Mouse (Mus musculus) liver, embryonic 11.5 days (tissue): ENCODE measurements around the gene Serpina6. TPM values are rescaled to one million over a fixed set of nuclear protein-coding genes. Genes with fewer than 3 reads are reported as not detected.

Source experiments
- ATAC-seq: fragments of 200-750 bp; cut with Nextera tagmentation; replicated peaks from 2 replicates; pipeline ENCODE4 v1.8.0; 2017; ENCODE audit warnings: moderate number of reproducible peaks, mild to moderate bottlenecking, moderate TSS enrichment, moderate library complexity; ENCODE audit not compliant: low FRiP score
- DNase-seq: peaks from one replicate; pipeline ENCODE4 v3.0.0-alpha.2; 2017; ENCODE audit warnings: low spot score
- H3K27ac ChIP-seq: fragments of 300-500 bp; sonication (generic); 2 replicates; pipeline ENCODE4 v1.5.1; 2014; ENCODE audit warnings: mild to moderate bottlenecking, low read depth, low read length, control low read depth
- H3K27me3 ChIP-seq: fragments of 300-500 bp; sonication (generic); replicated peaks from 2 replicates; pipeline ENCODE4 v1.6.1; 2014; ENCODE audit warnings: low read length, mixed read lengths; ENCODE audit not compliant: control insufficient read depth, insufficient read depth
- H3K36me3 ChIP-seq: fragments of 300-500 bp; sonication (generic); 2 replicates; pipeline ENCODE4 v1.6.1; 2014; ENCODE audit warnings: mild to moderate bottlenecking, low read length, moderate library complexity, mixed read lengths; ENCODE audit not compliant: control insufficient read depth, insufficient read depth
- H3K4me1 ChIP-seq: fragments of 300-500 bp; sonication (generic); replicated peaks from 2 replicates; pipeline ENCODE4 v1.6.1; 2014; ENCODE audit warnings: low read length, mixed read lengths; ENCODE audit not compliant: control insufficient read depth, insufficient read depth
- H3K4me2 ChIP-seq: fragments of 300-500 bp; sonication (generic); 2 replicates; pipeline ENCODE4 v1.6.1; 2014; ENCODE audit warnings: mild to moderate bottlenecking, control low read depth, moderate library complexity
- H3K4me3 ChIP-seq: fragments of 300-500 bp; sonication (generic); 2 replicates; pipeline ENCODE4 v1.5.1; 2014; ENCODE audit warnings: low read depth, low read length, control low read depth
- H3K9ac ChIP-seq: fragments of 300-500 bp; sonication (generic); 2 replicates; pipeline ENCODE4 v1.6.1; 2014; ENCODE audit warnings: low read depth, low read length, control low read depth
- H3K9me3 ChIP-seq: fragments of 300-500 bp; sonication (generic); 2 replicates; pipeline ENCODE4 v1.6.1; 2016; ENCODE audit warnings: low read length, inconsistent platforms, mixed read lengths; ENCODE audit not compliant: control insufficient read depth
- WGBS: fragments of 180-500 bp; shearing (Covaris S2); extraction: QIAGEN DNeasy Blood & Tissue Kit; methylation state at CpG from one replicate; pipeline ENCODE4 v1.1.7; 2014; 5-methylcytosine and 5-hydroxymethylcytosine counted together
- polyA plus RNA-seq: library from polyadenylated mRNA; unstranded; fragments of >200 nt; fragmentation: Nextera tagmentation; extraction: Ambion mirVana; gene quantifications from 2 replicates; pipeline ENCODE4 v1.2.1, GENCODE M21; 2014

Serpina6 gene
- 847 and 933 TPM in 2 replicates for polyA plus RNA-seq

GRCm38 (mm10) chr12:103656848-103657626 is at the start of gene Serpina6:
Serpina6 (minus strand) TSS chr12:103657212.
- H3K9ac ChIP-seq: peak within 1 kb of the TSS; percentile 62
- no peaks in the 10 kb centered on the region for H3K36me3 ChIP-seq
- H3K27ac ChIP-seq: peak within 1 kb of the TSS; percentile 60
- H3K9me3 ChIP-seq: no peaks in the 10 kb centered on the region
- no peaks in the 10 kb centered on the region for H3K27me3 ChIP-seq
- no peaks in the 10 kb centered on the region for H3K4me1 ChIP-seq
- peak within 1 kb of the TSS; percentile 40 for H3K4me3 ChIP-seq
- ATAC-seq (0 out of 2 replicates have a peak, but pooled peaks have one; percentile 16), DNase-seq (no peak)
- peak within 1 kb of the TSS; percentile 57 for H3K4me2 ChIP-seq
- 64% methylated on average over 9 of the region's 9 CpGs for WGBS

- H3K9ac ChIP-seq: no peak overlapping the region
- ATAC-seq: peak; percentile 34; the same call in 1 of the 2 replicates
- H3K4me1 ChIP-seq: no peaks in the 10 kb centered on the region
- H3K27me3 ChIP-seq: no peaks in the 10 kb centered on the region
- 39% methylated on average over 4 of the region's 4 CpGs for WGBS
- no peaks in the 10 kb centered on the region; the same call in 1 of the 2 replicates for H3K9me3 ChIP-seq
- H3K4me2 ChIP-seq: no peak overlapping the region
- DNase-seq: no peak
- H3K36me3 ChIP-seq: no peaks in the 10 kb centered on the region
- H3K27ac ChIP-seq: peak overlapping the region; percentile 25; the same call in 1 of the 2 replicates
- H3K4me3 ChIP-seq: no peak overlapping the region
These were observed 49.1 kb upstream of the Serpina6 start for GRCm38 (mm10) chr12:103706113-103706512.

- WGBS: 54% methylated on average over 2 of the region's 2 CpGs
- Histone ChIP-seq H3K27me3 (no peaks in the 10 kb centered on the region), H3K9ac (no peak overlapping the region), H3K27ac (0 out of 2 replicates have a peak overlapping the region, but pooled peaks have one; percentile 25), H3K36me3 (no peaks in the 10 kb centered on the region), H3K9me3 (no peaks in the 10 kb centered on the region; the same call in 1 of the 2 replicates), H3K4me1 (no peaks in the 10 kb centered on the region), H3K4me2 (no peak overlapping the region), H3K4me3 (no peak overlapping the region)
- ATAC-seq (no peak), DNase-seq (no peak)
These were observed 48.5 kb upstream of the Serpina6 start for GRCm38 (mm10) chr12:103705547-103705946.

GRCm38 (mm10) chr12:103700144-103700750 is 43.2 kb upstream of the Serpina6 start:
- H3K27me3 ChIP-seq: no peaks in the 10 kb centered on the region
- ATAC-seq (no peak), DNase-seq (no peak)
- no peak overlapping the region for H3K9ac ChIP-seq
- no peaks in the 10 kb centered on the region for H3K9me3 ChIP-seq
- H3K36me3 ChIP-seq: no peaks in the 10 kb centered on the region
- 77% methylated on average over 4 of the region's 4 CpGs for WGBS
- no peak overlapping the region for H3K4me2 ChIP-seq
- H3K4me3 ChIP-seq: no peak overlapping the region
- H3K4me1 ChIP-seq: no peaks in the 10 kb centered on the region
- no peak overlapping the region for H3K27ac ChIP-seq

- H3K4me2 ChIP-seq: no peak within 1 kb of the TSS
- no peaks in the 10 kb centered on the region for H3K9me3 ChIP-seq
- H3K9ac ChIP-seq: no peak within 1 kb of the TSS
- DNase-seq (no peak), ATAC-seq (no peak)
- H3K27me3 ChIP-seq: no peaks in the 10 kb centered on the region
- no peaks in the 10 kb centered on the region for H3K36me3 ChIP-seq
- no peaks in the 10 kb centered on the region for H3K4me1 ChIP-seq
- WGBS: 85% methylated on average over 8 of the region's 8 CpGs
- no peak within 1 kb of the TSS for H3K27ac ChIP-seq
- H3K4me3 ChIP-seq: no peak within 1 kb of the TSS
These were observed 38.4 kb upstream of the Serpina6 start, which contains the start of gene Serpina1f for GRCm38 (mm10) chr12:103695429-103695828. Serpina1f (minus strand) TSS chr12:103695529.

- H3K36me3 ChIP-seq: no peaks in the 10 kb centered on the region
- no peak overlapping the region for H3K4me3 ChIP-seq
- no peak for DNase-seq
- H3K27me3 ChIP-seq: no peaks in the 10 kb centered on the region
- no peaks in the 10 kb centered on the region for H3K4me1 ChIP-seq
- H3K9ac ChIP-seq: no peak overlapping the region
- WGBS: 35% methylated on average over 3 of the region's 3 CpGs
- no peak for ATAC-seq
- H3K9me3 ChIP-seq: no peaks in the 10 kb centered on the region
- no peak overlapping the region for H3K4me2 ChIP-seq
- no peak overlapping the region for H3K27ac ChIP-seq
These were observed 31.3 kb upstream of the Serpina6 start for GRCm38 (mm10) chr12:103688221-103688814.

- no peak overlapping the region for H3K27ac ChIP-seq
- DNase-seq (no peak), ATAC-seq (no peak)
- 62% methylated on average over 7 of the region's 7 CpGs for WGBS
- H3K4me1 ChIP-seq: no peaks in the 10 kb centered on the region
- H3K4me2 ChIP-seq: no peak overlapping the region
- H3K9ac ChIP-seq: no peak overlapping the region
- H3K27me3 ChIP-seq: no peaks in the 10 kb centered on the region
- no peak overlapping the region for H3K4me3 ChIP-seq
- H3K9me3 ChIP-seq: no peaks in the 10 kb centered on the region
- no peaks in the 10 kb centered on the region for H3K36me3 ChIP-seq
These were observed 30.0 kb upstream of the Serpina6 start for GRCm38 (mm10) chr12:103687021-103687420.

GRCm38 (mm10) chr12:103686050-103686449 is 29.0 kb upstream of the Serpina6 start:
- Histone ChIP-seq H3K36me3 (no peaks in the 10 kb centered on the region), H3K4me2 (no peak overlapping the region), H3K27ac (peak overlapping the region; percentile 41; the same call in 1 of the 2 replicates), H3K9ac (no peak overlapping the region), H3K4me1 (no peaks in the 10 kb centered on the region), H3K4me3 (no peak overlapping the region), H3K9me3 (no peaks in the 10 kb centered on the region), H3K27me3 (no peaks in the 10 kb centered on the region)
- no peak for DNase-seq
- ATAC-seq: peak; percentile 4; the same call in 1 of the 2 replicates
- WGBS: 43% methylated on average over 3 of the region's 3 CpGs
